Mouse (Mus musculus) cerebellum, postnatal 4 days (tissue): Measurements from ENCODE around the gene Trmt61a.

ENCODE experiments used
- DNase-seq, 2 experiments: peaks; one replicate each; pipeline ENCODE4 v3.0.0; 2022; ENCODE audit warnings: low spot score in 2 of 2, mixed read lengths in 1 of 2

The Trmt61a gene

GRCm38 (mm10) chr12:111731822-111732807, 54.2 kb downstream of the Trmt61a start:
- DNase-seq: peak; percentile 70 to 93

GRCm38 (mm10) chr12:111732921-111733320, 55.0 kb downstream of the Trmt61a start:
- DNase-seq: peak in 1 of 2 experiments; percentile 13
